Mouse (Mus musculus) c-Kit-negative CD71-positive TER-119-positive erythroid progenitor cells, embryonic 14.5 days (primary cell): ENCODE results near the gene Arhgap6.

Experiments
- DNase-seq: peaks from one replicate; pipeline ENCODE4 v3.0.0-alpha.2; 2013; ENCODE audit warnings: low read depth, low spot score

Arhgap6 gene

DNA sequence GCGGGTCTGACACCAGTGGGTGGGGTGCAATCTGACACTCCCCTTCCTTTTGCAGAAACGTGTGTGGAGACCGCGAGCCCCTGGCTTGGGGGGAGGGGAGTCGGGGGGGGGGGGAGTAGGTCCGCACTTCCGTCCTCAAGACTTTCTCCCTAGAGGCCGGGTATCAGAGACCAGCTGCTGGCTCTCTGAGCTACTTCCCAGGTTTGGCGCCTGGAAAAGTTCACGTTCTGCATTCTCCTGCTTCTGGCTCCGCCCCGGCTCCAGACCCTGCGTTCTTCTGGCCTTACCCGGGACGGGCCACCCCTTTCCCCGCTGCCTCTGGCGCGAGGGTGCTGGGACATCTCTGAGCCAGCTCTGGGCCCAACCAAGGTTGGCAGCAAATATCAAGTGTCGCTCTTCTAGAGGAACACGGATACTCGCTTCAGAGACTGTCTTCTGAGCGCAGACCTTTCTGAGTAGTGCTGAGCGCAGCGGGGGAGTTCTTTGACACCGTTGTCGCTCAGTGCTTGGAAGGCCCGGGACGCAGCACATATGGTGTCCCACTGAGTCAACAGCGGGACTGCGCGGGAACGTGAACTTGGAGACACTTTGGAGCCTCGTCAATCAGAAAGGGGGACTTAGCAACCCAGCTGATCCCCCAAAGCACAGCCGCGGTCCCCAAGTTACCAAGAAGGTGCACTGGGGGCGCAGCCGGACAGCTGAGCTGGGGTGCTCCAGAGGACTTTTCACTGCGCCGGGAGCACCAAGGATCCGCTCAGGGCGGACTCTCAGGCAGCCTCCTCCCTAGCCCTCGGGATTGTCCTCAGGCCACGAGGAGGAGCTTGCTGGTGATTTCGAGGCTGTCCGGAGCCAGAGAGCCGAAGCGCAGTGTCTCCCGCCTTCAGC is at the start of gene Arhgap6:
Arhgap6 (plus strand) TSS at position 126 of the 885 bp plus-strand sequence.
- DNase-seq: no peak

GRCm38 (mm10) chrX:168747011-168747410 is 47.9 kb upstream of the Arhgap6 start:
- DNase-seq: no peak

DNA sequence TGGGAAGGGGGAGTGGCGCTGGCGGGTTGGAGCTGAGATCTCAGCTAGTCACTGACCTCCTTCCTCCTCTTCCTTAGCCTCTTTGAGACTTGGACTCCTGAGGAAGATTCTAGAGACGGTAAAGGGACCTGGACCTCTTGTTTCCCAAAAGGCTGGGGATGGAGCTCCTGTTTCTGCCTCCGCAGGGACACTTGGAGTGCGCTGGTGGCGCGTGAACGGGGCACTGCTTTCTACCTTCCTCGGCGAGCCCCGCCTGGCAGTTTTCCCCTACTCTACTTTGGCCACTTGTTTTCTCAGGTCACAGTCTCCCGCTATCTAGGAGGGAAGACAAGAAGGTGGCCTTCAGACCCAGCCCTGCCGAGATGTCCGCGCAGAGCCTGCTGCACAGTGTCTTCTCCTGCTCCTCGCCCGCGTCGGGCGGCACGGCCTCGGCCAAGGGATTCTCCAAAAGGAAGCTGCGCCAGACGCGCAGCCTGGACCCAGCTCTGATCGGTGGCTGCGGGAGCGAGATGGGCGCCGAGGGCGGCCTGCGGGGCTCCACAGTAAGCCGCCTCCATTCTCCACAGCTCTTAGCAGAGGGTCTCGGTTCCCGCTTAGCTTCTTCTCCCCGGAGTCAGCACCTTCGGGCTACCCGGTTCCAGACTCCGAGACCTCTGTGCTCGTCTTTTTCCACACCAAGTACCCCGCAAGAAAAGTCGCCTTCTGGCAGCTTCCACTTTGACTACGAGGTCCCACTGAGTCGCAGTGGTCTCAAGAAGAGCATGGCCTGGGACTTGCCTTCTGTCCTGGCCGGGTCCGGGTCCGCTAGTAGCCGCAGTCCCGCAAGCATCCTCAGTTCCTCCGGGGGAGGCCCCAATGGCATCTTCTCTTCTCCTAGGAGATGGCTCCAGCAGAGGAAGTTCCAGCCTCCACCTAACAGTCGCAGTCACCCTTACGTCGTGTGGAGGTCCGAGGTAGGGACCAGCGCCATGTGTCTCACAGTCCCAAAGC is 1.3 kb downstream of the Arhgap6 start:
- DNase-seq: no peak

DNA sequence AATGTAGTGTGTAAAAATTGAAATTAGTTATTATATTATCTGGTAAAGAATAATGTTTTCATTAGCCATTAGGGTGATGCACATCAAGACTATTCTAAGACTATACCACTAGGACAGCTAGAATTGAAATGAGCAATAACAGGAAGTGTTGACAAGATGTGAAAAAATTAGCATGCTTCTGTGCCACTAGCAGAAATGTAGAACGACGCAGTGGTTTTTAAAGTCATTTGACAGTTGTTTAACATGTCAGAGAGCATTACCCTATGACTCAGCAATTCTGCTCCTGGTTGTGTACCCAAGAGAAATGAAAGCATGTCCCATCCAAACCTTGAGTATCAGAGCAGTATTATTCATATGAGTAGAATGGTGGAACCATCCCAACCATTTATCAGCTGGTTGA is 9.8 kb downstream of the Arhgap6 start:
- DNase-seq: no peak

- DNase-seq: no peak
Observed at GRCm38 (mm10) chrX:168810513-168811265, 15.8 kb downstream of the Arhgap6 start.

DNA sequence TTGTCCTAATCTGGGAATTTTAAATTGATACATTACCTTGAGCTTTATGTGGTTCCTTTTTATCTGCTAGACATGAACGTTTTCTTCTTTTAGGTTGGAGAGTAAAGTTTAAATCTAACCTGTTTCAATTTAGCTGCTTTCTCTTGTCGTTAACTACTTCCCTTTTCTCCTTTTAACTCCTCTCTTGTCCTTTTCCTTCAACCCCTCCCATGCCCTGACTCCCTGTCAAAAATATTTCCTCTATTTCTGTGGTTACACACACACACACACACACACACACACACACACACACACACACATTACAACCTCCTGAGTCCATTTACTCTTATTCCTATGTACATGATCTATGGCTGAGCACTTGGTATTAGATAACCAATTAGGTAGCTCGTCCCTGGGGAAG is 24.0 kb downstream of the Arhgap6 start:
- no peak for DNase-seq

DNA sequence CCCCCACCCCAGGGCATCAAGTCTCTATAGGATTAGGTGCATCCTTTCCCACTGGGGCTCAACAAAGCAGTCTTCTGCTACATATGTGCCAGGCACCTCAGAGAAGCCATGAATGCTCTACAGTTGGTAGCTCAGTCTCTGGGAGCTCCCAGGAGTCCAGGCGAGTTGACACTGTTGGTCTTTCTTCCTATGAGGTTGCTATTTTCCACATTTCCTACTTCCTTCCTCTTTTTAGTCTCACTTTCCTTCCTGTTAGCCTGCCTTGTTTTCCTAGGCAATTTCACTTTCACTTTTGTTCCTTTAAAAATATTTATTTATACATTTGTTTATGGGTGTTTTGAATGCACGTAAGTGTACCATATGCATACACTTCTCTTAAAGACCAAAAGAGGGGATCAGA is 29.3 kb downstream of the Arhgap6 start:
- DNase-seq: no peak

GRCm38 (mm10) chrX:168832343-168832742 is 37.4 kb downstream of the Arhgap6 start:
- DNase-seq: no peak

DNA sequence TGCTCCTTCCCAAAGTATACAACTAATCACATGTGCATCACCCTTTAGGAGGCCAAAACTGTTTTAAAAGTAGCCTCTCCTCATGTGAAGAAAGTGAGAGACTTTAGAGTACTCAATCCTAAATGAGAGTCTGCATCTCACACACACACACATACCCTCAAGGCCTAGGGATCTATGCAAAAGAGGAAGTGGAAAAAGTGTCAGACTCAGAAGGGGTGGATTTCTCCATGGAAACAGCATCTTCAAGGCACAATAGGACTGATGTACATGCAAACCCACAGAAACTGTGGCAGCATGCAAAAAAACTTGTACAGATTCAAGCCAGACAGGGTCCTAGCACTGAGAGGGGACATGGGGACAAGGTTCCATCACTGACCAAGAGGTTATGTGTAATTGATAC is 53.2 kb downstream of the Arhgap6 start:
- DNase-seq: no peak

DNA sequence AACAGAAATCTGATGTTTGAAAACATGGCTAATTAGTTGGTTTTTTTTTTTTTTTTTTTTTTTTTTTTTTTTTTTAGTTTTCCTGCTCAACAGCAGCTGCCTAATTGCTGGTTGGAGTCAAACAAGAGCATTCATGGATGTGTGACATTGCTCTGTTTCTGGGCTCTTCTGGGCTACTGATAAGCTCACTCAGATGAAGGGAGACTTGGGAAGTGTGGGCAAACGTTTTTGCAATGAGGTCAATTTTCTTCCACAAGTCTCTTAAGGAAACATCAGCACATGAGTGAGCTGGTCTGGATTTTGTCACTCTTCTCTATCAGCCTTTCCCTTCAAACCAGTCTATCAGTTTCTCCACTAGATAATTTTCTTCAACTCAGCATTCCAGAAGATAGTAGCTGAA is 79.8 kb downstream of the Arhgap6 start:
- DNase-seq: no peak

DNA sequence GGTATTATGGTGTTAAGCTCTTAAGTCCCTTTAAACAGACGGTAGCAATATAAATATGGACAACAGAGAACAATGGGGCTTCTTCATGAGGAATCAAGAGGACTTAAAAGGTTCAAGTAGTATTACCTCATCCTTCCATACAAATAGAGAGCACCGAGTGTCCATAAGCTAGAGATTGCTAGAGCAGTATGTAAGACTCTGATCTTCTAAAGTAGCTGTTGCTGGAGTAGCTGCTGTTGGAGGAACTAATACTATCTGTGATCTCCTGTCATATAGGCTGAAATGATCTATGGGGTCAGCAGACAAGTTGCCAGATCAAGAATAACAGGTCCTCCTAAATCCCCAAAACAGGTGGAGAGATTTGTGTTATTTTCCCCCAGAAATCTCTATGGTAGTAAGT is 108.7 kb downstream of the Arhgap6 start:
- DNase-seq: no peak

DNA sequence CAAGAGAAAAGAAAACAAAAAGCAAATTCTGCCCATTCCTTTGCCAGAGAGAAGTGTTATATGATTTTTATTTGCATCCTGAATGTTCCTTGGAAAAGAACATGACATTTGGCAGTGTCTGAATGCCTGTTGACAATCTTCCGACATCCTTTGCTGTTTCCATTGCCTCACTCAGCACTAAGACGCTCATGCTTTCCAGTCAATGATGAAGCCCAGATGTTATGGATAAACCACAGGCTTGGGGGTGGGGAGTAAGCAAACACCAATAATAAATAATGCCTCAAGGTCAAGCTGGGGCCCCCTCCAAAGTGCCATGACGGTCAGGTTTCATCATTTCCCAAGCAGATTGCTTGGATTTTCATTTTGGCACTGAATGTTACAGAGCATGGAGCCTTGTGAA is 109.2 kb downstream of the Arhgap6 start:
- no peak for DNase-seq

- no peak for DNase-seq
Observed at GRCm38 (mm10) chrX:168907586-168907985, 112.7 kb downstream of the Arhgap6 start.

GRCm38 (mm10) chrX:168913519-168913918 is 118.6 kb downstream of the Arhgap6 start:
- no peak for DNase-seq

GRCm38 (mm10) chrX:168920942-168921341 is 126.0 kb downstream of the Arhgap6 start:
- DNase-seq: no peak

GRCm38 (mm10) chrX:168932420-168932819 is 137.5 kb downstream of the Arhgap6 start:
- no peak for DNase-seq

GRCm38 (mm10) chrX:168935447-168935846 is 140.5 kb downstream of the Arhgap6 start:
- DNase-seq: no peak

- no peak for DNase-seq
Observed at GRCm38 (mm10) chrX:168937941-168938340, 143.0 kb downstream of the Arhgap6 start.

DNA sequence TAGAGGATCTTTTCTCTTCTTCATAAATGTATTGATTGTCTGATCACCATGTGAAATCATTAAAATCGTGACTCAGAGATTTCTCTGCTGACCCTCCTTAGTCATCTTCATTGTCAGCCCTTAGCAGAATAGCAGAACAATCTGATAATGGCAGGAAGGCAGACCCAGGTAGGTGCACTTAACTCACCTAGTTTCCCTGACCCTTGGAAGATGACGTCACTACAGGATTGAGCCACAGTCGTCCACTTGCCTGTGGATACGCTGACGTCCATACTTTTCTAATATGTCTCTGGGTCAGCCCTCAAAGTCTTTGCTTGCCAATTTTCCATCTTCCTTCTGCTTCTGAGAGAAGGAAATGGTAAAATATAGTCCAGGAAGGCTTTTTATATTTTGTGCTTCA is 146.8 kb downstream of the Arhgap6 start:
- DNase-seq: no peak

GRCm38 (mm10) chrX:168943217-168943616 is 148.3 kb downstream of the Arhgap6 start:
- no peak for DNase-seq

DNA sequence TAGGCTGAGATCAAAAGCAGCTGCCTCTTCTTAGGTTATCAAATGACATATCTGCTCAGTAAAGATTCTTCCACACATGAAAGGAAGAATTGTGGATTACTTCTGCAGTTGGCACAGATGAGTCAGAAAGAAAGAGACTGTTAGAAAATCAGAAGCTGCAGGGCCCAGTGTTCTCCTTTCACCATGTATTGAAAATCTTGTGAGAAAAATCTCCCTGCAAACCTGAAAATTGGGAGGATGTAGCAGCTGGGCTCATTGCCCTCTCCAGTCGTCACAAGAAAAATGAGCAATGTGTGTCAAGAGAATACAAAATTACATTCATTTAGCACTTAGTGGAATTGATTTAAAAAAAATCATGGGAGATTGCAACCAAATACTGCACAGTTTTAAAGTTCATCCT is 180.5 kb downstream of the Arhgap6 start:
- no peak for DNase-seq

DNA sequence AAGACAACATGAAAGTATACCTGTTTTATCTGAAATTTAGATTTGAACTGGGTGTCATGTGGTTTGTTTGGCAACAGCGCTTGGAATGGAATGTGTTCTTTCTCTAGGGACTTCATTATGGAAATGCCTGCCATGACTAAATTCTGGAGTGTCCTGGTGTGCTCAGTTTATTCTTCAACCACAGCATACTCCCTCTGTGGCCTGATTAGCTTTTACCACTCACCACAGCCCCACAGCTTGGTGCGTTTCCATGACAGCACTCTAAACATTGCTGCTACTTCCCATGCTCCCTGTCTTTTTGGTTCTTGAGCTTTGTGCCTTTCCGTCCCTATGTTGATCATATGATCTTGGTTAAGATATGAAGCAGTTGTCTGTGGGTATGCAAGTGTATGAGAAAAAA is 182.9 kb downstream of the Arhgap6 start:
- DNase-seq: no peak
